Mouse (Mus musculus) spleen, postnatal 4 days (tissue): ENCODE measurements around the gene Smarca2.
"Not testable (repeated sequence)": the region's sequence is repeated elsewhere in the genome, so short reads cannot be mapped to it uniquely, and the experiment has no call there.

Source experiments
- DNase-seq, 2 experiments: peaks; one replicate each; pipeline ENCODE4 v3.0.0; 2022; ENCODE audit warnings: low spot score in 2 of 2

Smarca2 gene

DNA sequence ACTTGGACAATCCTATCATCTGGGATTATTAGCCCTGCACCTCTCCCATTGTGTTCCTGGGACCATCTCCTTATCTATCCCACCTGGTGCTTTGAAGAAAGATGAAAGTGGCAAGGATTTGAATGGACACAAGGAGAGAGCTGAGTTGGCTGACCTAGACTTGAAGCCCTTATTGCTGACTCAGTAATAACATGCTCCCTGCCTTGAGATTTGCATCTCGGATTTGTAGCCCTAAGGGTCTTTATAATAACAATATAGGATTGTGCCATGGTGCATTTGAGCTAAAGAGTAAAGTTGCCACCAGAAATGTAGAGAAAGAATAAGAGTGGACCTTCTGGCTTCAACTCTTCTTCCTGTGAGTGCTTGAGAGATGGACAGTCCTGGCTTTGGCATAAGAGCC lies 11.4 kb downstream of the Smarca2 start:
- DNase-seq: no peak

GRCm38 (mm10) chr19:26617287-26617686 lies 12.4 kb downstream of the Smarca2 start:
- DNase-seq: no peak

GRCm38 (mm10) chr19:26630712-26631235 lies 25.9 kb downstream of the Smarca2 start:
- no peak for DNase-seq

DNA sequence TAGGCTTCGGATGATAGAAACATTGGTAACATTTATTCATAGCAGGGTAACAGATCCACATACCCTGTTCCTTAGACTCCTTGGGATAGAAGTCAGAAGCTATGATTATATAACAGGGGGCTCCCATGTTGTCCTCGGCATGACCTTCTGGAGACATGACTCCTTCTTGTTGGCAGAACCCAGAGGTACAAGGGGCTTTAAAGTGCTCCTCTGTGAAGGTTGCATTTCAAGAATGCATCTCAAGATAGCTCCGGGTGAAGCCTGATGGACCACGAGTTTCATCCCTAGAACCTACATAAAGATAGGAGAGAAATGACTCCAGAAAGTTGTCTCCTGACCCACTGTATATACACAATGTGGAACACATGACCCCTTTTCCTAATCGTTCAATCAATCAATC lies 27.4 kb downstream of the Smarca2 start:
- no peak for DNase-seq

DNA sequence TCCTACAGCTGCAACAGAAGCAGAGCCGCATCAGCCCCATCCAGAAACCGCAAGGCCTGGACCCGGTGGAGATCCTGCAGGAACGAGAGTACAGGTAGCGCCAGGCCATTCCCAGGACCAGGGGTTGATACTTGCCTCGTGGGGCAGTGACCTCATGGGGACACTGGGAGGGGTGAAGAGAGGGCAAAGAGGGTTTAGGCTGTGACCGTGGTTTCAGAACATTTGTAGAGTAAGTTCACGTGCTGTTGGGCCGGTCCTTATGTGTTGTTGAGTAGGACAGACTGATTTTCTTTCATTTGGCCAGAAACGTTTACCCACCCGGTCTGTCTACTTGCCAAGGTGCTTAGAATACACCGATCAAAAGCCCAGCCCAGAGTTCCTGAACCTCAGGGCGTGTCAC lies 35.7 kb downstream of the Smarca2 start:
- DNase-seq: no peak

DNA sequence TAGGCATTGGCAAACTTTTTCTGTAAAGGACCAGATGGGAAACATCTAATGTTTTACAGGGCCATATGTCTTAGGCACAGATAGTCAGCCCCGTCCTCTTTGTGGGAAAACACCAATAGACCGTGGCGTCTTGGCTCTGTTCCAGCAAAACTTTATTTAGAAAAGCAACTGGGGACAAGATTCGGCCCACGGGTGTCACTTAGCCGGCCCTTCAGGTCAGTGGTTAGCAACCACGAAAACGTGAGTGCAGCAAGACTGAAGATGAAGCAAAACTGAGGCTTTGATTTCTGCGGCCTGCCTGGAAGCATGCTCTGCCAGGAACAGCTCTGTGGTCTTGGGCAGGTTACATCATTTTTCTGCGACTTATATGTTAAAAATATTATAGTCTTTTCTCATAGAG lies 36.4 kb downstream of the Smarca2 start:
- no peak for DNase-seq

DNA sequence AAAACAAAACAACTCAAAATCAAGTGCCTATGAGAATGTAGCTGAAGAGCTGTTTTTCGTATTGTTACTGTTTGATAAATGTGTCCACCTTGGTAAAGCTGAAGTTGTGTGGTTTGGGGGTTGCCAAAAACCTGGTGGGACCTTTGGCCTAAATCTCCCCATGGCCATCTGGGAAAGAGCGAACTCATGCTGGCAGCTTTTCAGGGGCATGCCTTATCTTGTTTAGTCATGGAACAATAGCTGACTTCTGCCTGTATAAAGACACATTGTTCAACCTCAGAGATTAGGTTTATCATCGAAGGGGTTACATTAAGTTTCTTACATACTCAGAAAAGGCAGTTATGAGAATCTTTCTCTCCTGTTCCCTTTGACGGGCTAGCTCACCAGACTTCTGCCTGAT lies 38.2 kb downstream of the Smarca2 start:
- DNase-seq: no peak

GRCm38 (mm10) chr19:26643936-26644335 lies 39.1 kb downstream of the Smarca2 start:
- no peak for DNase-seq

GRCm38 (mm10) chr19:26645016-26645415 lies 40.2 kb downstream of the Smarca2 start:
- no peak for DNase-seq

GRCm38 (mm10) chr19:26646128-26646527 lies 41.3 kb downstream of the Smarca2 start:
- DNase-seq: peak in 1 of 2 experiments; percentile 30

- DNase-seq: no peak
These were observed 45.9 kb downstream of the Smarca2 start for GRCm38 (mm10) chr19:26650585-26651273.

- DNase-seq: no peak
These were observed 53.5 kb downstream of the Smarca2 start for GRCm38 (mm10) chr19:26658324-26658723.

- no peak for DNase-seq
These were observed 55.1 kb downstream of the Smarca2 start for GRCm38 (mm10) chr19:26659976-26660375.

- no peak for DNase-seq
These were observed 56.3 kb downstream of the Smarca2 start for GRCm38 (mm10) chr19:26661198-26661597.

GRCm38 (mm10) chr19:26666303-26666702 lies 61.5 kb downstream of the Smarca2 start:
- no peak for DNase-seq

GRCm38 (mm10) chr19:26670089-26670488 lies 65.2 kb downstream of the Smarca2 start:
- DNase-seq: no peak

GRCm38 (mm10) chr19:26671413-26671812 lies 66.6 kb downstream of the Smarca2 start:
- not testable (repeated sequence) for DNase-seq

DNA sequence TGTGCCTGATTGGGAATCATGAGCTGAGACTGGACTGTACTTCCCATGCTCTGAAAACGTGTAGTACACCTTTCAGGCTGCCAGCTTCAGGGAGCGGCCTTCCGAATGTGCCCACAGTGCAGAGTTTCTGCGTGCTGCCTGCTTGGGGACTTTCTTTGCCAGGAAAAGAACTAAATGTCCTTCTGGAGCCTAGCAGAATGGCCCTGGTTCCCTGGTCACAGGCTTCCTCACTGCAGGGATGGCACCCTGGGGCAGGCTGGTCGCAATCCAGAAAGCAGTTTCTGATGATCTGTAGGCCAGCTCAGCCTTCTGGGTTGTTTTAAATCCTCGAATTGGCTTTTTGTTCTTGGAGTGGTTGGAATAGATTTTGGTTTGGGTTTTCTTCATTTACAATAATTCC lies 71.1 kb downstream of the Smarca2 start:
- no peak for DNase-seq

- no peak for DNase-seq
These were observed 73.7 kb downstream of the Smarca2 start for GRCm38 (mm10) chr19:26678543-26678942.

GRCm38 (mm10) chr19:26679674-26680073 lies 74.8 kb downstream of the Smarca2 start:
- no peak for DNase-seq

DNA sequence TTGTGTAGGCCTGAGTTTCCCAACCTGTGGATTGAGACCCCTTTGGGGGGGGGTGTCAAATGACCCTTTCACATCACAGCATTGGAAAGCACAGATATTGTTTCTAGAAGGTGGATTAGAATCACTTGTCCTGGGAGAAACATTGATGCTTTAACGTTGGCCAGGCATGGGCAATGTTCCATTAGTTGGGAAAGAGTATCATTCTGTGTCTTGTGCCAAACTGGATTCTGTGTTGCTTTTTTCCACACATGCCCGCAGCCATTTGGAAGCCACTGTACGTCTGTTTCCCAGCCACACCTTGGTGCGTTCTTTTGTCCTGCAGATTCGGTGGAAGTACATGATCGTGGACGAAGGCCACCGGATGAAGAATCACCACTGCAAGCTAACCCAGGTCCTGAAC lies 76.7 kb downstream of the Smarca2 start:
- DNase-seq: no peak

- no peak for DNase-seq
These were observed 77.3 kb downstream of the Smarca2 start for GRCm38 (mm10) chr19:26682130-26682529.

DNA sequence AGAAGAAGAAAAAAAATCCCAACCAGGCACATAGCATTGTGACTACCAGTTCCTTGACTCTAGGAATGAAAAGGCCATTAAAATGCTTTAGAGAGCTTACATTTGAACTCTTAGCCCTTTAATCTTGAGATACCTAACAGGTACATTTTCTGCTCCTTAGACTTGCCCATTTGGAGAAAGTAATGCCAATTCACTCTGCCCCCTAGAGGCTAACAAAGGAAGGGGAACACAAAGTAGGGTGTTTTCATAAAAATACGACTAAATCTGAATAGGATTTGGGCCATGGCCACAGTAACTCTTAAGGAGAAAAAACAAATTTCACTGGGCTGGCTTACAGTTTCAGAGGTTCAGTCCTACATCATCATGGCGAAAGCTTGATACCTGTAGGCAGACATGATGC lies 77.9 kb downstream of the Smarca2 start:
- no peak for DNase-seq

DNA sequence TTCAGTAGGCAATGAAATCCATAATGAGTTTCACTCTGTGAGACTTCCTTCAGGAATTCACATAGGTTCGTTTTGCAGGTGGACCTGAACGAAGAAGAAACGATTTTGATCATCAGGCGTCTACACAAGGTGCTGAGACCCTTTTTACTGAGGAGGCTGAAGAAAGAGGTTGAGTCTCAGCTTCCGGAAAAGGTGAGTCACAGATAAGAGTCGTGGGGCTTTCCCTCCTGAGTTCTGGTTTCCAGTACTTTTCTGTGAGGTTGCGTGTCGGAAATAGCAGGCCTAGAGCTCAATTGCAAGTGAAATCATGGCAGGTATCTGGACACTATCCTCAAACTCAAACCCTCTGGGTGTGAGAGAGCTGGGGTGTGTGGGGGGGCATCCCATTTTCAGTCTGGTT lies 78.9 kb downstream of the Smarca2 start:
- no peak for DNase-seq
